Mouse (Mus musculus): ENCODE results near the gene Tnrc6b. TPM values are rescaled to one million over a fixed set of nuclear protein-coding genes. Genes with fewer than 3 reads are reported as not detected.

Gene Tnrc6b
- total RNA-seq, 2 experiments from 2014 or later = 42.3 to 53.3 TPM

GRCm38 (mm10) chr15:80941468-80942040 is 230.4 kb downstream of the Tnrc6b start:
- intact Hi-C loops (cut with DNase I) = loop anchor here (10.0 kb wide), 1 partner anchor 677 kb away; the partner anchor contains the start of gene Rps19bp1
- DNase-seq = no peak

- DNase-seq = no peak
- intact Hi-C loops (cut with DNase I) = loop anchor here (5.0 to 10.0 kb wide), 2 partner anchors 239 to 681 kb away; partner anchors contain the start of gene Rps19bp1
These were observed 234.7 kb downstream of the Tnrc6b start for GRCm38 (mm10) chr15:80945851-80946250.

GRCm38 (mm10) chr15:80948145-80949135 is 237.3 kb downstream of the Tnrc6b start, which contains the start of gene Adsl:
TSS of gene Adsl (plus strand) at chr15:80948490.
- intact Hi-C loops (cut with DNase I) = loop anchor here (5.0 to 10.0 kb wide), 2 partner anchors 241 to 684 kb away; partner anchors contain the start of gene Rps19bp1
- DNase-seq = peak; percentile 90 to 91

- no peak for DNase-seq
- intact Hi-C loops (cut with DNase I) = loop anchor here (5.0 to 10.0 kb wide), 2 partner anchors 242 to 685 kb away; partner anchors contain the start of gene Rps19bp1
These were observed 238.3 kb downstream of the Tnrc6b start for GRCm38 (mm10) chr15:80949431-80949830.

GRCm38 (mm10) chr15:80950055-80950454 is 238.9 kb downstream of the Tnrc6b start:
- no peak for DNase-seq
- intact Hi-C loops (cut with DNase I) = no loop called here

GRCm38 (mm10) chr15:80953971-80954370 is 242.9 kb downstream of the Tnrc6b start:
- intact Hi-C loops (cut with DNase I) = no loop called here
- no peak for DNase-seq

- DNase-seq = no peak
- intact Hi-C loops (cut with DNase I) = no loop called here
These were observed 243.7 kb downstream of the Tnrc6b start for GRCm38 (mm10) chr15:80954861-80955260.

GRCm38 (mm10) chr15:80955836-80956438 is 244.8 kb downstream of the Tnrc6b start:
- no peak for DNase-seq
- intact Hi-C loops (cut with DNase I) = no loop called here

GRCm38 (mm10) chr15:80969371-80969770 is 258.3 kb downstream of the Tnrc6b start:
- intact Hi-C loops (cut with DNase I) = no loop called here
- no peak for DNase-seq

GRCm38 (mm10) chr15:80974311-80974710 is 263.2 kb downstream of the Tnrc6b start:
- intact Hi-C loops (cut with DNase I) = no loop called here
- DNase-seq = no peak

GRCm38 (mm10) chr15:80975666-80976065 is 264.6 kb downstream of the Tnrc6b start:
- DNase-seq = no peak
- intact Hi-C loops (cut with DNase I) = no loop called here

- intact Hi-C loops (cut with DNase I) = no loop called here
- DNase-seq = peak; percentile 85 to 86
These were observed 266.7 kb downstream of the Tnrc6b start, which contains the start of gene Sgsm3 for GRCm38 (mm10) chr15:80977620-80978334. TSS of gene Sgsm3 (plus strand) at chr15:80977765.

GRCm38 (mm10) chr15:80979611-80980010 is 268.5 kb downstream of the Tnrc6b start:
- DNase-seq = no peak
- intact Hi-C loops (cut with DNase I) = no loop called here

GRCm38 (mm10) chr15:80981176-80981575 is 270.1 kb downstream of the Tnrc6b start:
- no peak for DNase-seq
- intact Hi-C loops (cut with DNase I) = no loop called here

- intact Hi-C loops (cut with DNase I) = no loop called here
- DNase-seq = no peak
These were observed 272.2 kb downstream of the Tnrc6b start for GRCm38 (mm10) chr15:80983264-80983663.

- intact Hi-C loops (cut with DNase I) = no loop called here
- DNase-seq = no peak
These were observed 277.2 kb downstream of the Tnrc6b start for GRCm38 (mm10) chr15:80988331-80988730.

- DNase-seq = no peak
- intact Hi-C loops (cut with DNase I) = no loop called here
These were observed 278.6 kb downstream of the Tnrc6b start for GRCm38 (mm10) chr15:80989712-80990111.
